Mouse (Mus musculus) heart, embryonic 14.5 days (tissue): ENCODE results near the gene Usp15. TPM values are rescaled to one million over a fixed set of nuclear protein-coding genes. Genes with fewer than 3 reads are reported as not detected.

ENCODE experiments used
- ATAC-seq: fragments of 200-750 bp; cut with Nextera tagmentation; 2 replicates; pipeline ENCODE4 v1.8.0; 2017; ENCODE audit warnings: low read depth, moderate TSS enrichment; ENCODE audit not compliant: insufficient number of reproducible peaks, insufficient read depth, low FRiP score
- H3K27ac ChIP-seq, 2 experiments: fragments of 200-500 bp in 1 of 2; fragments of 300-500 bp in 1 of 2; sonication (generic) in 1 of 2; replicated peaks in 1 of 2; 2 replicates each; pipeline ENCODE4 v1.5.1; 2012 to 2014; ENCODE audit warnings: low read depth in 2 of 2, low read length in 2 of 2, control low read depth in 1 of 2, mild to moderate bottlenecking in 1 of 2, mixed read lengths in 1 of 2; ENCODE audit not compliant: control insufficient read depth in 1 of 2, insufficient read depth in 1 of 2
- H3K27me3 ChIP-seq: fragments of 300-500 bp; sonication (generic); 2 replicates; pipeline ENCODE4 v1.6.1; 2014; ENCODE audit warnings: mild to moderate bottlenecking, low read length, control low read depth; ENCODE audit not compliant: control insufficient read depth, insufficient read depth
- H3K36me3 ChIP-seq: fragments of 300-500 bp; sonication (generic); 2 replicates; pipeline ENCODE4 v1.6.1; 2014; ENCODE audit warnings: mild to moderate bottlenecking, control low read depth, low read length, mixed read lengths; ENCODE audit not compliant: control insufficient read depth, insufficient read depth
- H3K4me1 ChIP-seq, 2 experiments: fragments of 200-500 bp in 1 of 2; fragments of 300-500 bp in 1 of 2; sonication (generic) in 1 of 2; 2 replicates each; pipeline ENCODE4 v1.6.1; 2012 to 2014; ENCODE audit warnings: low read length in 2 of 2, control low read depth in 1 of 2, mixed read lengths in 1 of 2; ENCODE audit not compliant: control insufficient read depth in 2 of 2, insufficient read depth in 2 of 2
- H3K4me2 ChIP-seq: fragments of 300-500 bp; sonication (generic); 2 replicates; pipeline ENCODE4 v1.6.1; 2014; ENCODE audit warnings: mild to moderate bottlenecking, low read length
- H3K4me3 ChIP-seq, 2 experiments: fragments of 200-500 bp in 1 of 2; fragments of 300-500 bp in 1 of 2; sonication (generic) in 1 of 2; 2 replicates each; pipeline ENCODE4 v1.5.1; 2012 to 2014; ENCODE audit warnings: low read length in 2 of 2, mild to moderate bottlenecking in 2 of 2, control low read depth in 1 of 2, low read depth in 1 of 2, moderate library complexity in 1 of 2; ENCODE audit not compliant: control insufficient read depth in 1 of 2, insufficient read depth in 1 of 2
- H3K9ac ChIP-seq: fragments of 300-500 bp; sonication (generic); 2 replicates; pipeline ENCODE4 v1.6.1; 2014; ENCODE audit warnings: mild to moderate bottlenecking, low read length
- H3K9me3 ChIP-seq: fragments of 300-500 bp; sonication (generic); 2 replicates; pipeline ENCODE4 v1.6.1; 2016; ENCODE audit warnings: low read length, control low read depth; ENCODE audit not compliant: control insufficient read depth
- WGBS: fragments of 180-500 bp; shearing (Covaris S2); extraction: QIAGEN DNeasy Blood & Tissue Kit; methylation state at CpG from one replicate; pipeline ENCODE4 v1.1.7; 2014; 5-methylcytosine and 5-hydroxymethylcytosine counted together
- polyA plus RNA-seq: library from polyadenylated mRNA; unstranded; fragments of >200 nt; fragmentation: Nextera tagmentation; extraction: Ambion mirVana; gene quantifications from 2 replicates; pipeline ENCODE4 v1.2.1, GENCODE M21; 2014

Gene Usp15
- polyA plus RNA-seq, 1 experiment from 2014 or later = 65.9 TPM

- ATAC-seq = no peak
- Histone ChIP-seq H3K27me3 (no peaks in the 10 kb centered on the region), H3K9me3 (no peaks in the 10 kb centered on the region), H3K4me1 (no peaks in the 10 kb centered on the region), H3K4me2 (no peak overlapping the region), H3K9ac (no peak overlapping the region), H3K36me3 (no peaks in the 10 kb centered on the region), H3K4me3 (no peak overlapping the region), H3K27ac (no peak overlapping the region)
- WGBS = 83% methylated on average over 2 of the region's 2 CpGs
Observed at GRCm38 (mm10) chr10:123086847-123087246, 109.9 kb downstream of the Usp15 start.

- H3K27me3 ChIP-seq = no peaks in the 10 kb centered on the region
- H3K4me2 ChIP-seq = no peak overlapping the region
- H3K9me3 ChIP-seq = no peaks in the 10 kb centered on the region
- no peak overlapping the region for H3K27ac ChIP-seq
- no peaks in the 10 kb centered on the region for H3K36me3 ChIP-seq
- no peak for ATAC-seq
- no peak overlapping the region for H3K9ac ChIP-seq
- H3K4me1 ChIP-seq = no peaks in the 10 kb centered on the region
- 67% methylated on average over 10 of the region's 10 CpGs for WGBS
- no peak overlapping the region for H3K4me3 ChIP-seq
Observed at GRCm38 (mm10) chr10:123084900-123085641, 111.7 kb downstream of the Usp15 start.

GRCm38 (mm10) chr10:123084307-123084706 lies 112.5 kb downstream of the Usp15 start:
- no peak for ATAC-seq
- whole genome bisulfite sequencing = 58% methylated on average over 9 of the region's 9 CpGs

GRCm38 (mm10) chr10:123076245-123077023 lies 120.4 kb downstream of the Usp15 start, which contains the start of gene Mon2:
Gene Mon2 (minus strand): TSS chr10:123076505.
- Histone ChIP-seq H3K36me3 (peaks cover 4% of the 10 kb centered on the region; the same call in 1 of the 2 replicates), H3K9ac (peak within 1 kb of the TSS; percentile 97), H3K4me3 (peak within 1 kb of the TSS; percentile 96 to 99), H3K4me2 (peak within 1 kb of the TSS; percentile 70), H3K27me3 (no peaks in the 10 kb centered on the region), H3K9me3 (no peaks in the 10 kb centered on the region), H3K27ac (peak within 1 kb of the TSS in 1 of 2 experiments; percentile 85; a peak in 2 of 4 replicates), H3K4me1 (peaks cover 7 to 23% of the 10 kb centered on the region in 2 experiments)
- peak; percentile 100 for ATAC-seq
- WGBS = under 1% methylated on average over 54 of the region's 58 CpGs

More at GRCm38 (mm10) chr10:123084307-123084706, 112.5 kb downstream of the Usp15 start:
- Histone ChIP-seq H3K27ac (no peak overlapping the region), H3K9me3 (no peaks in the 10 kb centered on the region), H3K4me2 (no peak overlapping the region), H3K9ac (no peak overlapping the region), H3K4me1 (no peaks in the 10 kb centered on the region), H3K36me3 (no peaks in the 10 kb centered on the region), H3K27me3 (no peaks in the 10 kb centered on the region), H3K4me3 (no peak overlapping the region)

GRCm38 (mm10) chr10:123075751-123076242 lies 121.0 kb downstream of the Usp15 start:
- peaks cover 7 to 25% of the 10 kb centered on the region in 2 experiments for H3K4me1 ChIP-seq
- H3K4me2 ChIP-seq = peak overlapping the region; percentile 70
- no peaks in the 10 kb centered on the region for H3K27me3 ChIP-seq
- peak overlapping the region; percentile 97 for H3K9ac ChIP-seq
- peak overlapping the region in 1 of 2 experiments; percentile 85; a peak in 2 of 4 replicates for H3K27ac ChIP-seq
- peak; percentile 55 for ATAC-seq
- peaks cover 4% of the 10 kb centered on the region; the same call in 1 of the 2 replicates for H3K36me3 ChIP-seq
- H3K4me3 ChIP-seq = peak overlapping the region; percentile 96 to 99
- 1% methylated on average over 37 of the region's 48 CpGs for WGBS
- no peaks in the 10 kb centered on the region for H3K9me3 ChIP-seq

GRCm38 (mm10) chr10:123071997-123072396 lies 124.8 kb downstream of the Usp15 start:
- no peak overlapping the region for H3K4me2 ChIP-seq
- no peak overlapping the region for H3K9ac ChIP-seq
- 29% methylated on average over 2 of the region's 2 CpGs for WGBS
- H3K4me1 ChIP-seq = peaks cover 7 to 23% of the 10 kb centered on the region in 2 experiments
- no peaks in the 10 kb centered on the region for H3K9me3 ChIP-seq
- no peaks in the 10 kb centered on the region for H3K27me3 ChIP-seq
- peaks cover 12% of the 10 kb centered on the region for H3K36me3 ChIP-seq
- no peak overlapping the region for H3K4me3 ChIP-seq
- no peak for ATAC-seq
- peak overlapping the region; percentile 29 to 33; a peak in 3 of 4 replicates for H3K27ac ChIP-seq

GRCm38 (mm10) chr10:123063021-123063420 lies 133.8 kb downstream of the Usp15 start:
- ATAC-seq = no peak
- peaks cover 3 to 35% of the 10 kb centered on the region in 2 experiments; a peak in 3 of 4 replicates for H3K4me1 ChIP-seq
- no peaks in the 10 kb centered on the region for H3K9me3 ChIP-seq
- H3K9ac ChIP-seq = no peak overlapping the region
- peaks cover 8% of the 10 kb centered on the region for H3K36me3 ChIP-seq
- peak overlapping the region in 1 of 2 experiments; percentile 40; a peak in 2 of 4 replicates for H3K27ac ChIP-seq
- H3K4me3 ChIP-seq = no peak overlapping the region
- no peak overlapping the region for H3K4me2 ChIP-seq
- H3K27me3 ChIP-seq = no peaks in the 10 kb centered on the region
- 58% methylated on average over 2 of the region's 2 CpGs for WGBS
